Mouse (Mus musculus) myocyte (in vitro differentiated cells): ENCODE data around the gene Mctp1.
"Not testable (repeated sequence)": the region's sequence is repeated elsewhere in the genome, so short reads cannot be mapped to it uniquely, and the experiment has no call there.

ENCODE experiments used
- E2F4 ChIP-seq: IDR thresholded peaks from one replicate; pipeline ENCODE4 v1.6.1; 2011; ENCODE audit warnings: mild to moderate bottlenecking, control low read depth, moderate library complexity; ENCODE audit not compliant: insufficient read depth
- MYOG ChIP-seq, 3 experiments: IDR thresholded peaks; one replicate each; pipeline ENCODE4 v1.6.1; 2011; ENCODE audit warnings: control low read depth in 2 of 3, low read depth in 2 of 3, mild to moderate bottlenecking in 2 of 3; ENCODE audit not compliant: insufficient read length in 2 of 3, control insufficient read depth in 1 of 3, insufficient read depth in 1 of 3
- POLR2A ChIP-seq: IDR thresholded peaks from one replicate; pipeline ENCODE4 v1.6.1; 2011; ENCODE audit warnings: low read depth, mild to moderate bottlenecking, control low read depth, moderate library complexity; ENCODE audit not compliant: insufficient read length
- SRF ChIP-seq: IDR thresholded peaks from one replicate; pipeline ENCODE4 v1.6.1; 2011; ENCODE audit warnings: low read depth; ENCODE audit not compliant: control insufficient read depth, insufficient read length
- TCF12 ChIP-seq: IDR thresholded peaks from one replicate; pipeline ENCODE4 v1.6.1; 2011; ENCODE audit warnings: mild to moderate bottlenecking, control low read depth; ENCODE audit not compliant: poor library complexity, insufficient read depth, severe bottlenecking
- USF1 ChIP-seq: IDR thresholded peaks from one replicate; pipeline ENCODE4 v1.6.1; 2011; ENCODE audit warnings: low read depth, mild to moderate bottlenecking, control low read depth, moderate library complexity

DNA sequence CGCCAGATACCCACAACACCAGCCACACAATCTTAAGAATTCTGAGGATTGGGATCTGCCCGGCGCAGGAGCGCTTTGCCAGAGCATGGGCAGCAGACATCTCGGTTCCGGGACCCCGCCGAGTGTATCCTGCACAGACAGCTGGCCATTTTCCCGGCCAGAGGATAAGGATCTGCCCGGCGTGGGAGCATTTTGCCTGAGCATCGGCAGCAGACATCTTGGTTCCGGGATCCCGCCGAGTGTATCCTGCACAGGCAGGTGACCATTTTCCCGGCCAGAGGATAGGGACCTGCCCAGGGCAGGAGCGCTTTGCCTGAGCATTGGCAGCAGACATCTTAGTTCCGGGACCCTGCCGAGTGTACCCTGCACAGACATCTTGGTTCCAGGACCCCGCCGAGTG, 38.4 kb upstream of the Mctp1 start:
- TF ChIP-seq TCF12; POLR2A; USF1; SRF; E2F4; MYOG (IDR thresholded peaks at IDR 0.05; ENCODE audit: control insufficient read depth in 1 of 3, insufficient read depth in 1 of 3, insufficient read length in 2 of 3, low read depth in 2 of 3): not testable (repeated sequence)
